Mouse (Mus musculus) testis, adult 2 months (tissue): ENCODE results near the gene Btaf1.

Experiments used
- CTCF ChIP-seq: fragments of 200-500 bp; IDR thresholded peaks from 2 replicates; pipeline ENCODE4 v1.5.1; 2012; ENCODE audit warnings: low read depth, mild to moderate bottlenecking, inconsistent platforms, low read length, moderate library complexity; ENCODE audit not compliant: control insufficient read depth, insufficient read depth, insufficient replicate concordance
- POLR2A ChIP-seq: fragments of 200-500 bp; IDR thresholded peaks from 2 replicates; pipeline ENCODE4 v1.6.1; 2012; ENCODE audit warnings: low read depth, mild to moderate bottlenecking, inconsistent platforms, low read length, moderate library complexity; ENCODE audit not compliant: control insufficient read depth

DNA sequence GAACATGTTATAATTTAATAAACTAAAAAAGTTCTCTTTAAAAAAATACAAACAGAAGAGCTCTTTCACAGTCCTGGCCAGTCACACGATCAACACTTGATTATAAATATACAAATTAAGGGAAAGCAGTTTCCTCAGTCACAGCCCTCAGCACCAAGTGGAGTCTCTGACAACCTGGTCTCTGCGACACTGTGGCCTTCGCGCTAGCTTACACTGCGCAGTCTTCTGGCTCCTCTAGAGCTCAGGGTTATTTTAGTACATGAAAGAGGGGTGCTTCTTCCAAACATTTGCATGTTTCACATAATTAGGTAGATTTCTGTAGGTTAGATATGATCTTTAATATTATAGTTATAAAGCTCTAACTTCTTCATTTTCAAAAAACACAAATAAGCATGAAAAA lies 96.3 kb downstream of the Btaf1 start:
- TF ChIP-seq CTCF (no peak), POLR2A (no peak)
